Mouse (Mus musculus) natural killer cell, adult 2 months (primary cell): ENCODE data around the gene Lhx2.

Experiments used
- DNase-seq, 2 experiments: peaks; one replicate each; pipeline ENCODE4 v3.0.0; 2022; ENCODE audit warnings: low spot score in 2 of 2

Gene Lhx2

GRCm38 (mm10) chr2:38409309-38409708, 70.2 kb downstream of the Lhx2 start:
- no peak for DNase-seq

- no peak for DNase-seq
Observed at GRCm38 (mm10) chr2:38410227-38410626, 71.1 kb downstream of the Lhx2 start.

- DNase-seq = no peak
Observed at GRCm38 (mm10) chr2:38412599-38413177, 73.6 kb downstream of the Lhx2 start.

GRCm38 (mm10) chr2:38417970-38418369, 78.9 kb downstream of the Lhx2 start:
- no peak for DNase-seq
